Mouse (Mus musculus) Muller cell, postnatal 12 days (primary cell): ENCODE data around the gene Pdgfc.

Experiments
- DNase-seq: peaks from one replicate; pipeline ENCODE4 v3.0.0-alpha.2; 2015; ENCODE audit errors: inconsistent ontology term

Gene Pdgfc

DNA sequence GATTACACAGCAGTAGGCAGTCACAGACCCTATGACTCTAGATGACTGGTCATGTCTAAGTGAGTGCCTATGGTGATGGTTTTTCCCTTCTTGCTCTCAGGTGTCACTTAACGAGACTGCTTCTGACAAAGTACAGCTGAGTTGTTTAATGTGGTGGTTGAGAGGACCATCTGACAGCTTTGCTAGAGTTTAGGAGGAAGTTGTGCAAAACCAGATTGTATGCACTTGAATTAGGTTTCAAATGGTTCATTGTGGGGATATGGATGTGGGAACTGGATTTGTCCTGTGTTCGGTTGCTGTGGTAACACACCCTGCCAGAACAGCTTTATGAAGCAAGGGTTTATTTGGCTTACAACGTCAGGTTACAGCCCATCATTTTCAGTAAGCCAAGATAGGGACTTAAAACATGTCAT, 112.9 kb downstream of the Pdgfc start:
- DNase-seq, result peak; percentile 22

DNA sequence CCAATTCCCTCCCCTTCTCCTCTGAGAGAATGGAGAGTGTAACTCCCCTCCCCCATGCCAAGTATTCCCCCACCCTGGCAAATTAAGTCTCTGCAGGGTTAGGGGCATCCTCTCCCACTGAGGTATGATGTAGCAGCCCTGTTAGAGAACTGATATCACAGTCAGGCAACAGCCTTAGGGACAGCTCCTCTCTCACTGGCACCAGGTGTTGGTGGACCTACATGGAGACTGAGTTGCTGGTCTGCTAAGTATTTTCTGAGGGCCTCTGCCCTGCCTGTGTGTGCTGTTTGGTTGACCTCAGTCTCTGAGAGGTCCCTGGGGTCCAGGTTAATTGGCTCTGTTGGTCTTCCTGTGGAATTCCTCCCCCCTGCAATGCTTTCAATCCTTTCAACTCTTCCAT, 114.0 kb downstream of the Pdgfc start:
- no peak for DNase-seq

DNA sequence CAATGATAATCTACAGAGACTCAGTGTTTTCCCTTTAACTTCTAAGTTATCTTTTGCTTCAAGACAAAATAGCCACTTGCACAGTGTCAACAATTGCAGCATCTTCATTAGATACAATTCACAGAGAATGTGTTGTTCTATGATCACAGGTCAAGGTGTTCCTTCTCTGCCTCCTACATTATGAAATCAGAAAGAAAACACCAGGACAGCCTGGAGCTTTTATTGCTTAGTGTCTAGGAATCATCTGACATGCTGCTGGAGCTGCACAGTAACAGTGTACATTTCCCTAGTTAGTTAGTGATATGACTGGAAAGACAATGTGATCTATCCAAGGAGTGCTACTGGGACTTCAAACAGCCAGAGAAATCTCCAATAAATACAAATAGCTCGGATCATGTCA, 118.2 kb downstream of the Pdgfc start:
- DNase-seq, result no peak

DNA sequence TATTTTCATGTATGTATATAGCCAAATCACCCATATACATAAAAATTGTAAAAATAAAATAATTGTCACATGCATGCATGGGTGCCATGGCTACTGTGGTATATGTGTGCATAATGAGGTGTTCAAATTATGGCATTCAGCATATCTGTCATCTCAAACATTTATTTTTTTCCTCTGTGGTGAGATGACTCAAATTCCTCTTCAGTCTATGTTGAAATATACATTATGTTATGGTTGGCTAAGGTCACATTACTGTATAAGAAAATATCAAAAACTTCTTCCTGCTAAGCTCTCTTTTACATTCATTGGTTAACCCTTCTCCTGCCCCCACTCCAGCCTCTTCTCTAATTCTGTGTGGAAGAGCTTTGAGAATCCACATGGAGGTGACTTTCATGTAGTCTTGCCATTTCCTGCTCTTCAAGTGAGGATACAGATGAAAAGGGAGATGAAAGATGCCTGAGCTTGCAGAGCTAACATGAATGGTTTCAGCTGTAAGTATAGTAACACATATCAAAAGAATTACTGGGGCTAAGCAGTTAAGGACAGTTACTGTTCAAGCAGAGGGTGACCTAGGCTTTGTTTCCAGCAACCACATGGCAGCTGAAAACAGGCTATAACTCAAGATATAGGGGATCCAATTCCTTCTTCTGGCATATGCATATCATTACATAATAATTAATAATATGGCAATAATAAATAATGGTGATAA, 124.4 kb downstream of the Pdgfc start:
- DNase-seq, result no peak

DNA sequence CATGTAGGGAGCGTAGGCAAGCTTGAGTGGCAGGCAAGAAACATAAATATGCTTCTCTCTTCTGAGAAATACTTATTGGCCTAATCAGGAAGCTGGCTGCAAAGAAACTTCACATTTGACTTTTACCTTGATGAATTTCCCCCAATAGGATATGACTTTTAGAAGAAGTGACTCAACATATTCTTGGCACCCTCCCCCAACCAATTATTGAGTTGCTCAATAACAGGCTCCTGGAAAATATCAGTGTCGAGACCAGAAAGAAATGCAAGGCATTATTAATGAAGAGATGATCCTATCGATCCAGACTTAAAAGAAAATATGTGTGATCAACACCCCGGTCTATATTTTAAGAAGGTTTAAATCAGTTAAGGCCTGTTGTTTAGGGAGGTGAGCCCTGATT, 125.9 kb downstream of the Pdgfc start:
- DNase-seq, result no peak

DNA sequence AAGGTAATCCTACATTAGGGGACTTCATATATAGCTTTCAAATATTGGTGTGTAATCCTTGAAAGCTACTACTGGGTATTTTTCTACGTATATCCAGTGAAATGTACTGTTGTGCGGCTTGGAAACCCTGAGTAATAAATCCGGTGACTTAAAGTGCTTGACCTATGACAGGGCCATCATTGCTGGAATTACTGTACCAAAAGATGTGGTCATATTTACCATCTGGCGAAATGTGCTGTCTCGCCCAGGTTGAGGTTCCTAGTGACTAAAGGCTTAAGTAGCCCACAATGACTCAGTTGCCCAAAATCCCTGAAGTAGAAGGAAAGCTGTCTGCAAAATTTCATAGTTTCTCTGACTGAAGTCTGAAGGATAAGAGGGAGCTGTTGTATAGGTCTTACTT, 127.9 kb downstream of the Pdgfc start:
- DNase-seq, result no peak

DNA sequence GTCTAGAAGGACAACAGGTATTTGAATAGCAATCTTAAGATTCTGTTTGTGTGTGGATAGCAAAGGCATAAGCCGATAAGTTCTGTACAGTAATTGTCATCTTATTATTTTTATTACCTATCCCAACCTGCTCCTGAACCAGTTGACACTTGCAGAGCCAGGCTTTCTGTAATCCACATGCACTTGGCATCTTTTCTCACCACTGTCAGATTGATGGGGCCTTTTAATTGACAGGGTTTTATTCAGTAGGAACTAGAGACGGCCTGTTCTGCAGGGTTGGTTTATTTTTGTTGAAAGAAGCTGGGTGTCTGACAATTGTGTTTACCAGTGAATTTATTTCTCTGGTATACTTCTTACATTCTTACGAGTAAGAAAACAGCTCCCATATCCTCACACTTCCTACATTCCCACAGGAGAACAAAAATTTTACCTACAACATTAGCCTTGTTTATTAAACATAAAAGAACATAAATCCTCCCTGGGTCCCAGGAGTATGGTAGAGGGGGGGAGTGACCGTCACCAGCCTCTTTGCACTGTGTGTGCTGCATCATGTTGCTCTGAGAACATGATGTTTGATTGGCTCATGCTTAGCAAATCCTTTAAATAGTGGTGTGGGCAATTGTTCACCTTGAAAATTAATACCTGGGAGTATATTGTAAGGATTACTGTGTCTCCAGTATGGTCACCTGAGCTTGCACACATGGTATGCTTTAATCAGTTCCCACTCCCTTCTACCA, 134.0 kb downstream of the Pdgfc start:
- DNase-seq, result no peak

DNA sequence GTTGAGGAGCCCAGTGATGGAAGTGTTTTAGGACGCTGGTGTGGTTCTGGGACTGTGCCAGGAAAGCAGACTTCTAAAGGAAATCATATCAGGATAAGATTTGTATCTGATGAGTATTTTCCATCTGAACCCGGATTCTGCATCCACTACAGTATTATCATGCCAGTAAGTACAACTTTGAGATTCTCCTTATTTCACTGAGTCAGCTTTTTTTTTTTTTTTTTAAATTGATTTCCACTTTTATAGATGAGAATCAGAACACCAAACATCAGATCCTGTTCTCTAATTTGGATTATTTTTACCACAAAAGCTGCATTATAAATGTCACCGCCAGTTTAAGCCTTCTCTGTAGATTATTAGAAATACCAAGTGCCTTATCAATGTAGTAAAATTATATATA, 138.6 kb downstream of the Pdgfc start:
- no peak for DNase-seq

DNA sequence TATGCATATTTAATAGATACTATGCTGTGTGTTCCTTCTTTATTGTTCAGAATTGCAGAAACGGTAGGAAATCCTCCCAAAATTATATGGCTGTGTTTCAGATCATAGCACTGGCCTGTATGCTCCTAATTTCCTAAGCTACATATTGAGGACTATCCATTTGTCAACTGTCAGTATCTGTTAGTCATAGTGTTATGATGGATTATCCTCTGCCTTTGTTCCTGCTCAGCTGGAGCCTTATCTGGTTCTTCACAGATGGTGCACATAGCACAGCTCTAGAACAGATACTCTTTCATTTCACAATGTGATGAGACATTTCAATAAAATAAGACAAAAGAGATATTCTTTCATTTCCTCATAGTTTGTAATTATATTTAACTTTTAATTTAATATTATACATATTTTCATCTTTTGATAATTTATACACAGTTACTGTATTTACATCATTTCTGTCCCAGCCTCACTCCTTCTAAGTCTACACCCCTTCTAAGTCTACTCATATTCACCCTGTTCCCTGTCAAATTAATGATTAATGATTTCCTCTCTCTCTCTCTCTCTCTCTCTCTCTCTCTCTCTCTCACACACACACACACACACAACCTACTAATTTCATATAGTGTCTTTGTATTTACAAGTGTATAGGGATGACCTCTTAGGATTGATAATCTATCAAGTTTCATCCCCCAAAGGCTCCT, 145.2 kb downstream of the Pdgfc start:
- DNase-seq, result peak; percentile 66

DNA sequence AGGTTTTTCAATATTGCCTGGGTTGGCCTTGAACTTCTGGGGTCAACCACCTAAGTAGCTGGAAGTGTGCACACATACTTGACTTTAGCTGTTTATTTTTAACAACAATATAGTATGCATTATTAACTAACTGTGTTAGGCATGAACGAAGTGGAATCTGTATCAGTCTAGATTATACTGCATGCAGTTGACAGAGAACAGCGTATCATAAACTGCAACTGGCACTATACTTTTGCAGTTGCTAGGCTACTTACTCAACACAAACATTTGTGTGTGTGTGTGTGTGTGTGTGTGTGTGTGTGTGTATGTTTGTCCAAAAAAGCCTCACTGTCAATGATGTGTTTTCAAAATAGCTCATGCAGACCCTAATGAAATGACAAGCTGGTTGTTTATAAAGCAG, 160.7 kb downstream of the Pdgfc start:
- no peak for DNase-seq

DNA sequence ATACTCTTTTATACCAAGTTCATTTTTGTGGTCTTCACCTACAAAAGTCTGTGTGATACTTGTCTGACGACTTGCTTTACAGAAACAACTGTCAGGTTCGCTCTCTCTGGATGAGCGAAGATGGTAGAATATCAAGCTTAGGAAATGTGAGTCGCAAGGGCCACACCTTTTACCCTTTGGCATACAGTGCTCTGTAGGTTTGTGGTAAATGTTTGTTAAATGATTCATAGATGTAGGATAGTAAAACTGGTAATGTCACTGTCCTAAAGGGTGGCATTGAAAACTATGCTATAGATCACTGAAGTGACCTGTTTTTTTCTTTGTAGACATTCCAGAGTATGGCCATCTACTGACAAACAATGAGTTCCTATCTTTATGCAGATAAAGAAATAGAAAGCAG, 161.4 kb downstream of the Pdgfc start:
- no peak for DNase-seq

DNA sequence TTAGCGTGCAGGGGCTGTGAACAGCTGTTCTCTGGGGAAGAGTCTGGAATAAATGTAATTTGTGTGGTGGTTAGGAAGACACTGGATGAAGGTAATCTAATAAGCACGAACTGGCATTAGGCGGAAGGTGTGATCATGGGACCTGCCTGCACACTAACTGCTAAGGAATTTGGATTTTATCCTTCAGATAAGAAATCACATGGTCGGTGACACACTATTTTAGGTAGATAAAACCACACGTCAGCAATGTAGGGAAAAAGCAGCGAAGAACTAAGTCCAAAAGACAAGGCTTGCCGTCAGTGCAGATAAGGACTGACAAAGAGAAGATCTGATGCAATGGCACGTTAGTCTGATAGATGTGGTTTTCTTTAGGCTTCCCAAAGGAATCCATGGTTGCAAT, 164.4 kb downstream of the Pdgfc start:
- no peak for DNase-seq

DNA sequence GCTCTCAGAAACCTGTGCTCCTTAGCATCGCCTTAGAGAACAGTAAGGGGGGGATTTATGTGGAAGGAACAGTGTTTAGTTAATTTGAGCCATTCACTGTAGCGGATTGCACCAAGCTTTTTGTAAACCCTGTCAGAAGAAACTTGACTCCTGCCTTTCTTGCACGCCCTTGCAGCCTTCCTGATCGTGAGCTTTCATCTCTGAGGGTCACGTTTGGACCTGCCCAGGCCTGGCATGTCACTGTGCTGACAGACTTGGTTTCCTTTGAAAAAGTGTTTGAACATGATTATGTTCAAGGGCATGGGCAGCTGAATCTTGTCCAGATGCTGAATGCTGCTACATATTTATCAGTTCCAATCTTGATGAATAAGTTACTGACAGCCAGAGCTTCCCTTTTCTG, 169.0 kb downstream of the Pdgfc start:
- no peak for DNase-seq

DNA sequence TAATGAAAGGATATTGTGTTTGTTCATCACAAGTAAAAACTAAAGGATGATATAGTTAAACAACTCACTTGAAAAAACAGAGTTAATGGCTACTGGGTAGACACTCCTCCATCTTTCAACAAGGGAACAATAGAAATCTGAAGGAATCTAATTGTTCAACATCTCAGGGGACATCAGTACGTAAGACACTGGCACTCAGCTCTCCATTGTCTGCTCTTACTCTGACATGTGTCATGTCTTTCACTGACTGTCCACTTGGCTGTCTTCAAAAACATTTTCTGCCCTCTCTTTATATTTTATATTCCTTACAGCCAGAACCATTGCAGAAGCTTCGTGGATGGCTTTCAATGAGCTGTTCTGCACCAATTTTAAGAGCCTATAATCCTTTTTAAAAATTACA, 172.0 kb downstream of the Pdgfc start:
- DNase-seq, result no peak

DNA sequence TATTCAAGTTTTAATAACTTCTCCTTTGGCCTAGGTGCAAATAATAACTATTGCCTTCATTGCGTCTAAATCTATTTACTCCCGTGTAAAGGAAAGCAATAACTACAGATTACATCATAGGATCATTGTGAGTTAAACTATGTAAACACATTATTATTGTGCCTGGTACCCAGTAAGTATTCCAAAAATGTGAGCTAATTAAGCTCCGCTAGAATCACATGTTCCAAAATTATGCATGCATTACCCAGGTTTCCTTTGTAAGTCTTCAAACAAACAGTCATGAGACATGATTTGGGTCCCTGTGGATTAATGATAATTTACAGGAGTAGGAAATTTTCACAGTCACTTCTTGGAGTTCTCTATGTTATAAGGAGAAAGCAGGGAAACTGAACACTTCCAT, 174.9 kb downstream of the Pdgfc start:
- peak; percentile 65 for DNase-seq

DNA sequence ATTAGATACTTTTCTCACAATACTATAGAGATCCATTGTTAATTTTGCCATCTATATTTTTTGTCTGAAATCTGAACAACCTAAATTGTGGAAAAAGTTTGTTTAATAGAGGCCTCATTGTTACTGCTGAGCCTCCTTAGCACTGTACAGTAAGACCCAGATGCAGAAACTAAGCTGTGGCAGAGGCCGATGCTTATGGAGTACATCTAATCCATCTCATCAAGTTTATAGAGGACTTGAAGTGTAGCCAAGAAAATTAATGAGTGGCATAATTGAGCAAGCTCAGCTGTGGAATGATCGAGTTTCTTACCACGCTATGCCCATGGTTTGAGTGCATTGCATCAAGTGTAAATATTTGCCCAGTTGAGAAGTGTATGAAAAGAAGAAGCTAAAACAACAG, 175.4 kb downstream of the Pdgfc start:
- peak; percentile 53 for DNase-seq

DNA sequence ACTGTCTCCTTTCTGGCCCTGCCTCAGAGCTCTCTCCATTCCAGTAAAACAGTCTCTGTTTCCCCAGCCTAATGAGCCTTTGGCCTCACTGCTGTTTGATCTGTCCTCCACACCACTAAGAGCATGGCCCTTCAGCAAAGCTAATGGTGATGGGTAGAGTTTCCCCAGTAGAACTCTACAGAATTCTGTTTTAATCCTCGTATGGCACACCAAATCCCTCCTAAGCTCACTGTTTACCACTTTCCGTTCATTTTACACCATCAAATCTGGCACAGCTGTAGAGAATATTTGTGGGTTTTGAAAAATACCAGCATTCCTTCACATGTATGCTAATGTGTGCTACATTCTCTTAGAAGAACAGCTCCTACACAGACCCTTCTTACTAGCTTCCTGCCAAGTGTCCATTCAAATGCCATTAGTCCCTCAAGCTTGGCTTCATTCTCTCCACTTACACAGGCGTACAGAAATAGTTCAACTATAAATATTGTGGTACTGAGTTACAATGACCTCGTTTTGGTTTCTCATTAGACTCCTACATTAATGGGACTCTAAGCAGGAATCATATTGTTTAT, 179.4 kb downstream of the Pdgfc start:
- peak; percentile 96 for DNase-seq

DNA sequence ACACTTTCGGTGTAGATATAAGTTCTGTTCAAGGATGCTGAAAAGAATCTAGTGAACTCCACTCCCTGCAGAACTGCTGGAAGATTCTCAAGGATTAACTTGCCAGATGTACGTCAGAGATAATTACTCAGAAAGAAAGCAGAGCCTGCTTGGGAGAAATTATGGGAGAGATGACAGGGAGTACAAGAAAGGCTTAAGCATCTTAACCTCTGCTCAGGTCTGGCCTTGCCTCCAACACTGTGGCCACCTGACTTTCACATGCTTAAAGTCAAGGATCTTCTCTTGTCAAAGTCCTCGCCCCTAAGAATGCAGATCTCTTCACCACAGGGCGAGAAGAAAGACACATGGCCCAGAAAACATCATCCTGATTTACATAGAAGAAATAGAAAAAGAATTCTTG, 185.5 kb downstream of the Pdgfc start:
- DNase-seq, result no peak

DNA sequence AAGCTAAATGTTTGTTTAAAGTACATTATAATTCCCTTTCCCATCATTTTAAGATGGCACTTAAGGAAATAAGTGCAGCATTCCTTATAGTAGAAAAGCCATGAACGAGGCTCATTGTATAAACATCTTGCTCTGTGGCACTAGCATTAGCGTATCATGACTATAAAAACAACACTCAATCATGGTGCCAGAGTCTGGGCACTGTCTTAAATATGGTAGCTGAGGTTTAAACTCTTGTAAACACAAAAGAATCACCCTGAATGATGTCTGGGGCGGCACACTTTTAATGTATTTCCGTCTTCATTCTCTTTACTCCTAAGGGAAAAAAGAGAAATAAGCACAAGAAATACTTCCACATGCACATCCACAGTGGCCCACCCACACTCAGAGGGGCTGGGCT, 192.1 kb downstream of the Pdgfc start:
- DNase-seq, result no peak

DNA sequence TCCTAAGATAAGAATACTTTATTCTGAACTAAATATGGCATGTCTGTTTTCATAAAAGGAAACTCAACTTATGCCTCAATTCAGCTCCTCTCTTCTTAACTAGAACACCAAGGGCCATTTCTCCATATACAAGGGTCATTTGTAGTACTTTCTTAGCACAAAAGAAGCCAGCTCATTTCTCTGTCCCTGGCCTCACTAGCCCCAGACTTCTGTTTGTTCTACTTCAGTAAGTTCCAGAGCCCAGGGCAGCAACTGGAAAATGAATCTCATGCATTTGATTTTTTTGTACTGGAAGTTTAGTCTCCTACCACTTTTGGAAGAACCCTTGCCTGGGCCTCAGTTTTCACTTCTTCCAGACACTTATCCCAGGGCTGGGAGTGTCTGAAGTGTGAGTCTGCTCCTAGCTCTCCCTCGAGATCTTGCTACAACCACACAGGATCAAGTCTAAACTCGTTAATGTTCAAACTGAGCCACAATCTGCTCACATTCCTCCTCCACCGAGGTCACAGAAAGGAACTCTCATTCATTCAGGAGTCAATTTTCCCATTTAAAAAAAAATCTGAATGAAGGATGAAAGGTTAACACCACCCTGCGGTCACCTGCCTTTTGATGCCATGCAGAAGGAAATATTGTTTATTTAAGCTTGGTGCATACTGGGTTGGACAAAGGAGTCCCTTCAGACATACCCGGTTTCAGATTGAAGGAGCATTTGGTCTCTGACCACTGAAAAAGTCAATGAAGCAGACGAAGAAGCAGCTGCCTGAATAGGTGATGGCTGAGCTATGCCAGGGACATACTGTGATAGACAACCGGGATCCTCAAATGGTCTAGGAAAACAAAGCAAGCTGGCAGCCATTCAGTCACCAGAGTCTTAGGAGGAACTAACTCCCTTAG, 206.7 kb downstream of the Pdgfc start:
- DNase-seq, result peak; percentile 43

DNA sequence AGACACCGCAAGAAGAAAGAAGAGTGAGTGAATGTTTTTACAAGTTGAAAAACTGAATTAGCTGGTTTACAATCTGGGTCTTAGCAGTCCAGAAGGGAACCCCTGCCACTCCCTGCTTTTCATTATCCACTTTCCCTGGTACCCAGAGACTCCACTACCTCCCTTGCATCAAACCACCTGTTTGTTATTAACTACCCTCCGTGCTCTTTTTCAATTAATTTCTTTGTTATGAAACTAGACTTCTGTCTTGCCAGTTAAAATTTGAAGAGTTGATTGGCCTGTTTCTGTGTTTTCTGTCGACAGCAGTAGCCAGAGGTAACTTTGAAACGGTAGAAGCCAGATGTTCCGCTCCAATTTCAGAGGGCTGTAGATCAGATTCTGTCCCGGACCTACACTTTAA, 207.4 kb downstream of the Pdgfc start:
- DNase-seq, result no peak

DNA sequence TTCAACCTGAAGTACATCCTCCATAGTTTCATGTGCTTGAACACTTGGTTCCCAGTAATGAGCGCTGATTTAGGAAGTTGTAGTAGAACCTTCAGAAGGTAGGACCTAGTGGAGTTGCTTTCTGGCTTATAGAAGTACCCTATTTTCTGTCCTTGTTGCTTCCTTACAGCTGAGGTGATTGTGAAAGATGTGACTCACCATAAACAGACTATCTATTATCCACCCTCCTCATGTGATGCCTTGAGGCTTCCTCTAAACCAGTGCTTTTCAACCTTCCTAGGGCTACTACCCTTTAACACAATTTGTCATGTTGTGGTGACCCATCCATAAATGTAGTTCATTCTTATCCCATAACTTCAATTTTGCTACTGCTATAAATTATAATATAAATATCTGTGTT, 226.6 kb downstream of the Pdgfc start:
- DNase-seq, result no peak
